Mouse (Mus musculus) kidney, embryonic 15.5 days (tissue): ENCODE measurements around the gene Lins1. TPM values are rescaled to one million over a fixed set of nuclear protein-coding genes. Genes with fewer than 3 reads are reported as not detected.

Experiments used
- ATAC-seq: fragments of 200-750 bp; cut with Nextera tagmentation; replicated peaks from 2 replicates; pipeline ENCODE4 v1.8.0; 2017; ENCODE audit warnings: moderate TSS enrichment; ENCODE audit not compliant: low FRiP score
- H3K27ac ChIP-seq: fragments of 300-500 bp; sonication (generic); 2 replicates; pipeline ENCODE4 v1.5.1; 2015; ENCODE audit warnings: mild to moderate bottlenecking, inconsistent platforms
- H3K27me3 ChIP-seq: fragments of 300-500 bp; sonication (generic); 2 replicates; pipeline ENCODE4 v1.6.1; 2015; ENCODE audit warnings: inconsistent platforms
- H3K36me3 ChIP-seq: fragments of 300-500 bp; sonication (generic); 2 replicates; pipeline ENCODE4 v1.6.1; 2015; ENCODE audit warnings: inconsistent platforms
- H3K4me1 ChIP-seq: fragments of 300-500 bp; sonication (generic); 2 replicates; pipeline ENCODE4 v1.6.1; 2015; ENCODE audit warnings: inconsistent platforms
- H3K4me2 ChIP-seq: fragments of 300-500 bp; sonication (generic); 2 replicates; pipeline ENCODE4 v1.6.1; 2015; ENCODE audit warnings: moderate library complexity, mild to moderate bottlenecking, inconsistent platforms
- H3K4me3 ChIP-seq: fragments of 300-500 bp; sonication (generic); replicated peaks from 2 replicates; pipeline ENCODE4 v1.5.1; 2015; ENCODE audit warnings: mild to moderate bottlenecking, inconsistent platforms
- H3K9ac ChIP-seq: fragments of 300-500 bp; sonication (generic); 2 replicates; pipeline ENCODE4 v1.6.1; 2015; ENCODE audit warnings: mild to moderate bottlenecking, inconsistent platforms
- H3K9me3 ChIP-seq: fragments of 300-500 bp; sonication (generic); replicated peaks from 2 replicates; pipeline ENCODE4 v1.6.1; 2016; ENCODE audit warnings: inconsistent platforms
- WGBS: fragments of 180-500 bp; shearing (Covaris S2); methylation state at CpG from one replicate; pipeline ENCODE4 v1.1.7; 2015; ENCODE audit warnings: mixed read lengths; 5-methylcytosine and 5-hydroxymethylcytosine counted together
- polyA plus RNA-seq: library from polyadenylated mRNA; unstranded; fragments of >200 nt; fragmentation: Nextera tagmentation; extraction: Ambion mirVana; gene quantifications from 2 replicates; pipeline ENCODE4 v1.2.1, GENCODE M21; 2015

Gene Lins1
- 16.9 and 19.5 TPM in 2 replicates for polyA plus RNA-seq

GRCm38 (mm10) chr7:66689620-66690360 lies at the start of gene Lins1:
Gene Lins1 (plus strand): TSS chr7:66689889.
- no peaks in the 10 kb centered on the region for H3K9me3 ChIP-seq

GRCm38 (mm10) chr7:66645736-66646135 lies 44.0 kb upstream of the Lins1 start:
- Histone ChIP-seq H3K4me1 (peaks cover 3% of the 10 kb centered on the region), H3K27ac (no peak overlapping the region), H3K27me3 (no peaks in the 10 kb centered on the region), H3K9ac (no peak overlapping the region), H3K4me2 (no peak overlapping the region), H3K9me3 (no peaks in the 10 kb centered on the region), H3K4me3 (no peak overlapping the region), H3K36me3 (peaks cover 30% of the 10 kb centered on the region)
- 93% methylated on average over 2 of the region's 2 CpGs for WGBS
- no peak for ATAC-seq

More at GRCm38 (mm10) chr7:66689620-66690360, at the start of gene Lins1:
- Histone ChIP-seq H3K4me1 (peaks cover 17% of the 10 kb centered on the region), H3K4me3 (peak within 1 kb of the TSS; percentile 82), H3K36me3 (peaks cover 10% of the 10 kb centered on the region; the same call in 1 of the 2 replicates), H3K4me2 (peak within 1 kb of the TSS; percentile 88), H3K9ac (peak within 1 kb of the TSS; percentile 77), H3K27me3 (no peaks in the 10 kb centered on the region), H3K27ac (peak within 1 kb of the TSS; percentile 91)
- peak; percentile 99 for ATAC-seq
- WGBS, result under 1% methylated on average over 52 of the region's 52 CpGs

GRCm38 (mm10) chr7:66649181-66649580 lies 40.5 kb upstream of the Lins1 start:
- 82% methylated on average over 2 of the region's 2 CpGs for WGBS
- H3K4me3 ChIP-seq, result no peak overlapping the region
- ATAC-seq, result no peak
- H3K27me3 ChIP-seq, result no peaks in the 10 kb centered on the region
- H3K4me2 ChIP-seq, result no peak overlapping the region
- no peak overlapping the region for H3K27ac ChIP-seq
- H3K36me3 ChIP-seq, result peaks cover 46% of the 10 kb centered on the region
- no peaks in the 10 kb centered on the region for H3K9me3 ChIP-seq
- no peak overlapping the region for H3K9ac ChIP-seq
- H3K4me1 ChIP-seq, result peaks cover 10% of the 10 kb centered on the region

GRCm38 (mm10) chr7:66650883-66651282 lies 38.8 kb upstream of the Lins1 start:
- H3K36me3 ChIP-seq, result peaks cover 63% of the 10 kb centered on the region
- no peak overlapping the region for H3K9ac ChIP-seq
- peaks cover 10% of the 10 kb centered on the region for H3K4me1 ChIP-seq
- 28% methylated on average over 5 of the region's 5 CpGs for WGBS
- H3K27ac ChIP-seq, result no peak overlapping the region
- H3K4me3 ChIP-seq, result no peak overlapping the region
- H3K4me2 ChIP-seq, result no peak overlapping the region
- no peaks in the 10 kb centered on the region for H3K9me3 ChIP-seq
- no peaks in the 10 kb centered on the region for H3K27me3 ChIP-seq
- no peak for ATAC-seq

GRCm38 (mm10) chr7:66652216-66652615 lies 37.5 kb upstream of the Lins1 start:
- H3K4me1 ChIP-seq, result peaks cover 10% of the 10 kb centered on the region
- 86% methylated on average over 4 of the region's 4 CpGs for WGBS

GRCm38 (mm10) chr7:66653596-66653995 lies 36.1 kb upstream of the Lins1 start:
- Histone ChIP-seq H3K4me3 (no peak overlapping the region), H3K27me3 (no peaks in the 10 kb centered on the region), H3K4me2 (no peak overlapping the region), H3K9ac (no peak overlapping the region), H3K36me3 (peaks cover 65% of the 10 kb centered on the region), H3K4me1 (peaks cover 10% of the 10 kb centered on the region), H3K27ac (no peak overlapping the region), H3K9me3 (no peaks in the 10 kb centered on the region)
- no peak for ATAC-seq
- 90% methylated on average over 9 of the region's 9 CpGs for WGBS

More at GRCm38 (mm10) chr7:66652216-66652615, 37.5 kb upstream of the Lins1 start:
- Histone ChIP-seq H3K27ac (no peak overlapping the region), H3K4me3 (no peak overlapping the region), H3K9ac (no peak overlapping the region), H3K9me3 (no peaks in the 10 kb centered on the region), H3K36me3 (peaks cover 62% of the 10 kb centered on the region), H3K27me3 (no peaks in the 10 kb centered on the region), H3K4me2 (no peak overlapping the region)
- no peak for ATAC-seq

GRCm38 (mm10) chr7:66655471-66655870 lies 34.2 kb upstream of the Lins1 start:
- Histone ChIP-seq H3K4me2 (no peak overlapping the region), H3K36me3 (peaks cover 75% of the 10 kb centered on the region), H3K27ac (no peak overlapping the region), H3K9ac (no peak overlapping the region), H3K9me3 (no peaks in the 10 kb centered on the region), H3K4me1 (peaks cover 10% of the 10 kb centered on the region), H3K4me3 (no peak overlapping the region), H3K27me3 (no peaks in the 10 kb centered on the region)
- ATAC-seq, result no peak
- WGBS, result 92% methylated on average over 9 of the region's 9 CpGs

GRCm38 (mm10) chr7:66660291-66660690 lies 29.4 kb upstream of the Lins1 start:
- Histone ChIP-seq H3K4me2 (no peak overlapping the region), H3K27ac (no peak overlapping the region), H3K4me3 (no peak overlapping the region), H3K9me3 (no peaks in the 10 kb centered on the region), H3K36me3 (peaks cover 47% of the 10 kb centered on the region), H3K9ac (no peak overlapping the region), H3K27me3 (no peaks in the 10 kb centered on the region), H3K4me1 (peaks cover 7% of the 10 kb centered on the region)
- ATAC-seq, result 0 out of 2 replicates have a peak, but pooled peaks have one; percentile 33
- 64% methylated on average over 7 of the region's 7 CpGs for whole genome bisulfite sequencing

GRCm38 (mm10) chr7:66660972-66661371 lies 28.7 kb upstream of the Lins1 start:
- H3K9ac ChIP-seq, result no peak overlapping the region
- H3K27ac ChIP-seq, result no peak overlapping the region
- no peaks in the 10 kb centered on the region for H3K9me3 ChIP-seq
- H3K4me2 ChIP-seq, result no peak overlapping the region
- H3K36me3 ChIP-seq, result peaks cover 44% of the 10 kb centered on the region
- H3K27me3 ChIP-seq, result no peaks in the 10 kb centered on the region
- no peak overlapping the region for H3K4me3 ChIP-seq
- ATAC-seq, result no peak
- H3K4me1 ChIP-seq, result peaks cover 7% of the 10 kb centered on the region
- WGBS, result 60% methylated on average over 8 of the region's 8 CpGs

GRCm38 (mm10) chr7:66661572-66661971 lies 28.1 kb upstream of the Lins1 start:
- H3K4me3 ChIP-seq, result no peak overlapping the region
- ATAC-seq, result no peak

GRCm38 (mm10) chr7:66663548-66663947 lies 26.1 kb upstream of the Lins1 start:
- 78% methylated on average over 3 of the region's 3 CpGs for WGBS
- H3K9ac ChIP-seq, result no peak overlapping the region
- no peak overlapping the region for H3K4me3 ChIP-seq
- H3K4me2 ChIP-seq, result no peak overlapping the region
- ATAC-seq, result no peak
- peaks cover 39% of the 10 kb centered on the region for H3K36me3 ChIP-seq
- no peaks in the 10 kb centered on the region for H3K27me3 ChIP-seq
- 0 out of 2 replicates have a peak overlapping the region, but pooled peaks have one; percentile 22 for H3K27ac ChIP-seq
- peaks cover 7% of the 10 kb centered on the region for H3K4me1 ChIP-seq
- H3K9me3 ChIP-seq, result no peaks in the 10 kb centered on the region

More at GRCm38 (mm10) chr7:66661572-66661971, 28.1 kb upstream of the Lins1 start:
- Histone ChIP-seq H3K9ac (no peak overlapping the region), H3K9me3 (no peaks in the 10 kb centered on the region), H3K27me3 (no peaks in the 10 kb centered on the region), H3K4me1 (peaks cover 7% of the 10 kb centered on the region), H3K4me2 (peak overlapping the region; percentile 29), H3K36me3 (peaks cover 47% of the 10 kb centered on the region), H3K27ac (no peak overlapping the region)
- WGBS, result 16% methylated on average over 8 of the region's 8 CpGs

GRCm38 (mm10) chr7:66667064-66667463 lies 22.6 kb upstream of the Lins1 start:
- Histone ChIP-seq H3K36me3 (peaks cover 47% of the 10 kb centered on the region), H3K9me3 (no peaks in the 10 kb centered on the region), H3K27ac (no peak overlapping the region), H3K4me2 (no peak overlapping the region), H3K27me3 (no peaks in the 10 kb centered on the region), H3K9ac (no peak overlapping the region), H3K4me1 (0 out of 2 replicates have a peak, but pooled peaks cover 1% of the 10 kb centered on the region), H3K4me3 (no peak overlapping the region)
- no peak for ATAC-seq
